Mouse (Mus musculus) C2C12 (cell line): ENCODE measurements around the gene Hyal2.

Source experiments
- CTCF ChIP-seq: IDR thresholded peaks from one replicate; pipeline ENCODE4 v1.5.1; 2011; ENCODE audit not compliant: control insufficient read depth, insufficient read depth, insufficient read length
- MAX ChIP-seq: IDR thresholded peaks from one replicate; pipeline ENCODE4 v1.6.1; 2011; ENCODE audit warnings: mild to moderate bottlenecking, control low read depth
- USF1 ChIP-seq: IDR thresholded peaks from one replicate; pipeline ENCODE4 v1.6.1; 2011; ENCODE audit warnings: low read depth, mild to moderate bottlenecking, control low read depth, moderate library complexity

GRCm38 (mm10) chr9:107620954-107621353, 53.2 kb downstream of the Hyal2 start:
- TF ChIP-seq CTCF: no peak
- no peak for TF ChIP-seq USF1
- no peak for TF ChIP-seq MAX
